Mouse (Mus musculus): ENCODE data around the gene Copz2. TPM values are rescaled to one million over a fixed set of nuclear protein-coding genes. Genes with fewer than 3 reads are reported as not detected.
A peak's percentile ranks its signal among the peaks of the same experiment; 100 is the strongest.

Copz2 gene
- total and polyA plus RNA-seq, 2 experiments from 2014 or later, result 6.3 to 26.4 TPM

DNA sequence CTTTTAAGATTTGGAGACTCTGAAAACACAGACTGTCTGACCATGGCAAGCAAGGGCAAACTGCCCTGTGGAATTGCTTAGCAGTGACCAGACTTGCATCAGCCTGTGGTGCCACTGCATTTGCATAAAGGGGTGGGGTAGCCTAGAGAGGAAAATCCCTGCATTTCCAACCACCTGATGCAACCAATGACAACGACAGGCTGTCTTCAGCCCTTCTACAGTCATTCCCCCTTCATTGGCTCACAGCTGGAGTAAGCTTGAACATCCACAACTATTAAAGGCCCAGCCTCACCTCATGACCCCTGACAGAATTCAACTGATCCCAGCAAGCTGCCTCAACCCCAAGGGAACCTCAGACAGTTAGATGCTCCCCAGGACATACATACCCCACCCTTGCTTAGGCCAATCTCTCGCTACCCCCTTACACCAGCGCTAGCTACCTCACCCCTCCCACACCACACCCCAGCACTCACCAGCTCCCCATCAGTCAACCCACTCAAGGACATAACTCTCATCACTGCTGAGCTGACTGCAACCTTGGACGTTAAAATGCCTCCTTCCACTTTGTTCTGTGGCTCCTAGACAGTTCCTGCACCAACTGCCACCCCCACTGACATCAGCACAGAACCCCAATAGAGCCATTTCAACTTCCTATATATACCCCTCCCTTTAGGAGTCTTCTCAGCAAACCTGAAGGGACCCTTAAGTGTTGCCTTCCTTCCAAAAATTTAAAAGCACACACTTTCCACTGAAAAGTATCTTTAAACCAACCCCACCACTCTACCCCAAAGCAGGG lies 26.8 kb upstream of the Copz2 start:
- H3K27ac ChIP-seq, result no peak overlapping the region; the same call in 1 of the 2 replicates
- peaks cover 37% of the 10 kb centered on the region for H3K36me3 ChIP-seq (ENCODE audit: insufficient read depth, low read length)

GRCm38 (mm10) chr11:96823471-96823837 lies 26.2 kb upstream of the Copz2 start:
- ATAC-seq, result peak; percentile 7; the same call in 1 of the 2 replicates
- H3K9ac ChIP-seq (replicated peaks; ENCODE audit: low read length), result peak overlapping the region; percentile 63
- WGBS, result 7% methylated on average over 13 of the region's 13 CpGs
- H3K4me3 ChIP-seq (ENCODE audit: low read length), result peak overlapping the region; percentile 50
- H3K9me3 ChIP-seq (ENCODE audit: low read length), result no peaks in the 10 kb centered on the region
- H3K36me3 ChIP-seq (ENCODE audit: insufficient read depth, low read length), result peaks cover 32% of the 10 kb centered on the region
- peak overlapping the region; percentile 84 for H3K27ac ChIP-seq
- peaks cover 41% of the 10 kb centered on the region for H3K4me1 ChIP-seq (ENCODE audit: insufficient read depth, low read length)
- no peaks in the 10 kb centered on the region for H3K27me3 ChIP-seq (ENCODE audit: insufficient read depth, low read length)
- TF ChIP-seq CTCF (IDR thresholded peaks at IDR 0.05; ENCODE audit: low read depth), result no peak
- H3K4me2 ChIP-seq (ENCODE audit: low read depth, low read length), result peak overlapping the region; percentile 82
- peak; percentile 3 for DNase-seq (ENCODE audit: low spot score)

More for the DNA sequence above, 26.8 kb upstream of the Copz2 start:
- Histone ChIP-seq H3K4me1 (ENCODE audit: insufficient read depth, low read length) (peaks cover 41% of the 10 kb centered on the region), H3K9ac (replicated peaks; ENCODE audit: low read length) (peak overlapping the region; percentile 63), H3K9me3 (ENCODE audit: low read length) (no peaks in the 10 kb centered on the region), H3K4me2 (ENCODE audit: low read depth, low read length) (peak overlapping the region; percentile 82), H3K4me3 (ENCODE audit: low read length) (peak overlapping the region; percentile 50), H3K27me3 (ENCODE audit: insufficient read depth, low read length) (no peaks in the 10 kb centered on the region)
- 48% methylated on average over 4 of the region's 4 CpGs for WGBS
- no peak for TF ChIP-seq CTCF (IDR thresholded peaks at IDR 0.05; ENCODE audit: low read depth)
- DNase-seq (ENCODE audit: low spot score) (peak; percentile 9), ATAC-seq (no peak)

DNA sequence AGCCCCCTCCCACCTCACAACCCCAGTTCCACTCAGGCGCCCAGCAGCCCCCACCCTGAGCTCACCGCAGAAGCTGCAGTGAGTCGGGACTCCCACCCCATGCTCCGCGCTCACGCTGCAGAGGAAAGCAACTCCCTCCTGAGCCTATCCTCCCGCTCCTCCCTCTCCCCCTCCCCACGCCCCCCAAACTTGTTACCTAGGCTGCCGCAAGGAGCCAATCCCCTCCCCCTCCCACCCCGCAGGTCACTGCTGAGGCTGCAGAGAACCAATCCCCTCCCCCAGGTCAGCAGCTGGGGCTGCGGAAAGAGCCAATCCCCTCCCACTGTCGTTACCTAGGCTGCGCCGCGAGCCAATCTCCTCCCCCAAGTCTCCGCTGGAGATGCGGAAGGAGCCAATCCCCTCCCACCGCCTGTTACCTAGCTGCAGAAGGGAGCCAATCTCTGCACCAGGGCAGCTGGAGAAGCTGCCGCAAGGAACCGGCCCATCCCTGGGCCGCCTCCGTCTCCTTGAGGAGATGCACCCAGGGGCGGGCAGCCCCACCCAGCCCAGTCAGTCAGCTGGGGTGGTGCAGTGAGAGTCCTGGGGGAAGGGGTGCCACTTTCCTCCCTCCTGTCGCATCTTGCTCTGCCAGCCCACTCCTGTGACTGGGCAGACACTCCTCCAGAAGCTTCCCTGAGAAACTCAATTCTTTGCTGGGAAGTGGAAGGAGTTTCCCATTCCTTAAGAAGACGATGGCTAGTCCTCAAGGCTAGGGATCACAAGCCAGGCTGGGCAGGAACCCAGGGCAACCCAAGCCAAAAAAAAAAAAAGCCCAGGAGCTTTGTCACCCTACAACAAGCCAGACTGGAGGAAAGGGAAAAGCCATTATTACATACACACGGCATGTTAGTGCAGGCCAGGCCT lies 25.5 kb upstream of the Copz2 start:
- H3K9me3 ChIP-seq (ENCODE audit: low read length), result no peaks in the 10 kb centered on the region
- DNase-seq (ENCODE audit: low spot score) (peak; percentile 95), ATAC-seq (peak; percentile 94)
- peak overlapping the region; percentile 84 for H3K27ac ChIP-seq
- H3K9ac ChIP-seq (replicated peaks; ENCODE audit: low read length), result peak overlapping the region; percentile 63
- H3K27me3 ChIP-seq (ENCODE audit: insufficient read depth, low read length), result no peaks in the 10 kb centered on the region
- no peak for TF ChIP-seq CTCF (IDR thresholded peaks at IDR 0.05; ENCODE audit: low read depth)
- peaks cover 27% of the 10 kb centered on the region for H3K36me3 ChIP-seq (ENCODE audit: insufficient read depth, low read length)
- WGBS, result 2% methylated on average over 22 of the region's 26 CpGs
- peaks cover 46% of the 10 kb centered on the region for H3K4me1 ChIP-seq (ENCODE audit: insufficient read depth, low read length)
- peak overlapping the region; percentile 82 for H3K4me2 ChIP-seq (ENCODE audit: low read depth, low read length)
- peak overlapping the region; percentile 50 for H3K4me3 ChIP-seq (ENCODE audit: low read length)

DNA sequence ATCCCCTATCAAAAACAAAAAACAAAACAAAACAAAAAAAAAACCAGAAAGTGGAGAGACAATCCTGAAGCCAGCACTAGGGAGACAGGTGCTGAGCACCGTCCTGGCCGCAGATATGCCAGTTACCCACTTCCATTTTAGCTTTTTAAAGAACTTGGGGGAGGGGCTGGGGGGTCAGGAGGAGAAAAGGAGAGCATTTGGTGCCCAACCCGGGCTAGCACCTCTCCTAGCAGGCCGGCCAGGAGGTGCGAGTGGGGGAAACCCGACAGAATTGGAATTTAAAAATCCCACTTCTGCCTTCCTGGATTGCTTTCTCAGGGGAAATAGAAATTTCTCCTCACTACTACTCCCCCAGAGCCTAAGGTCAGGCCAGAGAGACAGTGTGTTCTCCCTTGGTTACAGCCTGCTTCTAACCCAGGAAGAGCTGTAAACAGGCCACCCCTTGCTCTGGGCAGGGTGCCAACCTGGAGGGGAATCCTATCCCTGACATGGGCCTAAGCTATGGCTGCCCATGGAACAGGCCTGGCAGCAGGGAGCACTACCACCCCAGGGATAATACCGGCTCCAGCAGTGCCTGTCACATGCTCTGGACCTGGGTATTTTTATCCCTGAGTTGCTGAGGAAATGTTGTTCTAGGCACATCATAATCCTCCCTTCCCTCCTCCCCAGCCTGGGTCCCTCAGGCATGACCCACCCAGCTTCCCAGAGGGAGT lies 24.7 kb upstream of the Copz2 start:
- no peaks in the 10 kb centered on the region for H3K9me3 ChIP-seq (ENCODE audit: low read length)
- H3K27me3 ChIP-seq (ENCODE audit: insufficient read depth, low read length), result no peaks in the 10 kb centered on the region
- peaks cover 46% of the 10 kb centered on the region for H3K4me1 ChIP-seq (ENCODE audit: insufficient read depth, low read length)
- peak overlapping the region; percentile 63 for H3K9ac ChIP-seq (replicated peaks; ENCODE audit: low read length)
- ATAC-seq (no peak), DNase-seq (ENCODE audit: low spot score) (peak; percentile 68)
- peak overlapping the region; percentile 84 for H3K27ac ChIP-seq
- peak overlapping the region; percentile 50; the same call in 1 of the 2 replicates for H3K4me3 ChIP-seq (ENCODE audit: low read length)
- no peak for TF ChIP-seq CTCF (IDR thresholded peaks at IDR 0.05; ENCODE audit: low read depth)
- 24% methylated on average over 7 of the region's 7 CpGs for WGBS
- peaks cover 19% of the 10 kb centered on the region for H3K36me3 ChIP-seq (ENCODE audit: insufficient read depth, low read length)
- H3K4me2 ChIP-seq (ENCODE audit: low read depth, low read length), result peak overlapping the region; percentile 82

DNA sequence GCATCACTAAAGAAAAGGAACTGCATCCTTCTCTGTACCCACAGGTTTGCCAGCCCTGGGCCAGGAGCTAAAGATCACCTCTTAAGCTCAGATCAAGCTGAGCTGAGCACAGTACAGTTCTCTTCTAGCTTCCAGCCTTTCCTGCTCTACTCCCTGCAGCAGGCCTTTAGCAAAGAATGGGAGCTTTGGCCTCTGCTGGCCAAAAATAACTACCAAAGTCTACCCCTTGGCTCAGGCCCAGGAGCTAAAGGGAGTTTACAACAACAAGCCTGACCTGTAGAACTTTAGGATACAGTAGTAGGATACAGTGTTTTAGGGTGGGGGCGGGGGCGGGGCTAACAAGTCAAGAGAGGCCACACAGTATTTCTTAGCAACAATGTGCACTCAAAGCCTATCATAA lies 23.2 kb upstream of the Copz2 start:
- DNase-seq (ENCODE audit: low spot score) (no peak), ATAC-seq (no peak)
- peaks cover 46% of the 10 kb centered on the region for H3K4me1 ChIP-seq (ENCODE audit: insufficient read depth, low read length)
- 0 out of 2 replicates have a peak overlapping the region, but pooled peaks have one; percentile 2 for H3K4me3 ChIP-seq (ENCODE audit: low read length)
- H3K36me3 ChIP-seq (ENCODE audit: insufficient read depth, low read length), result peaks cover 3% of the 10 kb centered on the region; the same call in 1 of the 2 replicates
- H3K9me3 ChIP-seq (ENCODE audit: low read length), result no peaks in the 10 kb centered on the region
- H3K27ac ChIP-seq, result peak overlapping the region; percentile 41; the same call in 1 of the 2 replicates
- no peaks in the 10 kb centered on the region for H3K27me3 ChIP-seq (ENCODE audit: insufficient read depth, low read length)
- peak overlapping the region; percentile 24; the same call in 1 of the 2 replicates for H3K9ac ChIP-seq (replicated peaks; ENCODE audit: low read length)
- 89% methylated on average over 2 of the region's 2 CpGs for WGBS
- TF ChIP-seq CTCF (IDR thresholded peaks at IDR 0.05; ENCODE audit: low read depth), result no peak
- peak overlapping the region; percentile 82 for H3K4me2 ChIP-seq (ENCODE audit: low read depth, low read length)

GRCm38 (mm10) chr11:96827062-96827581 lies 22.5 kb upstream of the Copz2 start:
- H3K9me3 ChIP-seq (ENCODE audit: low read length), result no peaks in the 10 kb centered on the region
- 52% methylated on average over 12 of the region's 12 CpGs for WGBS
- DNase-seq (ENCODE audit: low spot score) (no peak), ATAC-seq (no peak)
- H3K4me2 ChIP-seq (ENCODE audit: low read depth, low read length), result peak overlapping the region; percentile 82
- TF ChIP-seq CTCF (IDR thresholded peaks at IDR 0.05; ENCODE audit: low read depth), result no peak
- no peaks in the 10 kb centered on the region for H3K27me3 ChIP-seq (ENCODE audit: insufficient read depth, low read length)
- H3K36me3 ChIP-seq (ENCODE audit: insufficient read depth, low read length), result no peaks in the 10 kb centered on the region
- H3K27ac ChIP-seq, result peak overlapping the region; percentile 41; the same call in 1 of the 2 replicates
- H3K4me1 ChIP-seq (ENCODE audit: insufficient read depth, low read length), result peaks cover 46% of the 10 kb centered on the region
- H3K4me3 ChIP-seq (ENCODE audit: low read length), result 0 out of 2 replicates have a peak overlapping the region, but pooled peaks have one; percentile 6
- H3K9ac ChIP-seq (replicated peaks; ENCODE audit: low read length), result 0 out of 2 replicates have a peak overlapping the region, but pooled peaks have one; percentile 24

Measured in hindbrain, postnatal 0 days (tissue).